Mouse (Mus musculus): ENCODE measurements around the gene Zfp541. TPM values are rescaled to one million over a fixed set of nuclear protein-coding genes. Genes with fewer than 3 reads are reported as not detected.
A peak's percentile ranks its signal among the peaks of the same experiment; 100 is the strongest.

The Zfp541 gene
- polyA plus RNA-seq, 1 experiment from 2014 or later, result not detected

DNA sequence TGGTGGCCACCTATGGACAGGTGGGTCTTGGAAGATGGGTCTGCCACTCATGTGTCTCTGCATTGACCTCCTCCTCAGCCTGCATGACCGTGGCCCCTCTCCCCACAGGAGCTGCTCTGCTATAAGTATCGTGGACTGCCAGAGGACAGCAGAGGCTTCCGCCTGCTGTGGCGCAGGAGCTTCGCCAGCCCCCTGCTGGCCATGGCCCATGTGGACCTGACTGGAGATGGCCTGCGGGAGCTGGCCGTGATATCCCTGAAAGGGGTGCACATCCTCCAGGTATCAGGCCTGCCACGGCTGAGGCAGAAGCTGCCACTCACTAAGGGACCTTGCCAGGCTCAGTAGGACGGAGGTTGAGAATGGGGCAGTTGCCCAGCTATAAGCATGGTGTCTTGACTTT is 64.2 kb downstream of the Zfp541 start:
- H3K36me3 ChIP-seq (ENCODE audit: control insufficient read depth, insufficient read depth), result peaks cover 9% of the 10 kb centered on the region; the same call in 1 of the 2 replicates
- no peak overlapping the region for H3K27ac ChIP-seq (ENCODE audit: low read length)
- H3K4me3 ChIP-seq (ENCODE audit: low read length), result no peak overlapping the region
- H3K9ac ChIP-seq (ENCODE audit: low read length), result no peak overlapping the region
- H3K4me2 ChIP-seq (ENCODE audit: low read depth, low read length), result no peak overlapping the region
- H3K27me3 ChIP-seq (ENCODE audit: control insufficient read depth, insufficient read depth, low read length), result peaks cover 3% of the 10 kb centered on the region; the same call in 1 of the 2 replicates
- peaks cover 20% of the 10 kb centered on the region for H3K4me1 ChIP-seq (ENCODE audit: control insufficient read depth, insufficient read depth, low read length)
- H3K9me3 ChIP-seq (replicated peaks; ENCODE audit: control insufficient read depth, low read length), result no peaks in the 10 kb centered on the region
- ATAC-seq (replicated peaks; ENCODE audit: extremely low read depth, insufficient read depth, low FRiP score), result no peak
- 74% methylated on average over 9 of the region's 9 CpGs for WGBS

DNA sequence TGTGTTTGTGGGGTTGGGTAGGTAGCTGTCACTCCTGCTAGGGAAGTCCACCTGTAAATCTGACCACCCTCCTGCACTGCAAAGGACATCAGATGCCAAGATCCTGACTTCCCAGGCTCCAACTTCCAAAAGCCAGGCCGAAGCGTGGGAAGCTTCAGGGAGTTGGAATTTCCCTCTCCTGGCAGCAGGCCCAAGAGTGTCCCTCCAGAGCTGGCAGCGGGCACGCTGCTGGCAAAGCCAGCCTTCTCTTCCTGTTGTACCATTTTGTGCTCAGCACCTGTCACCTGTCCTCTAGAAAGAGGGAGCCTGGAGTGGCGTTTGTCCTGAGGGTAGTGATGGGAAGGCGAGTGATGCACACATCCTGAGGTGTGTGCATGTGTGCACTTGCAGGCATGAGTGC is 66.7 kb downstream of the Zfp541 start:
- ATAC-seq (replicated peaks; ENCODE audit: extremely low read depth, insufficient read depth, low FRiP score), result no peak
- Histone ChIP-seq H3K4me3 (ENCODE audit: low read length) (no peak overlapping the region), H3K4me2 (ENCODE audit: low read depth, low read length) (no peak overlapping the region), H3K27me3 (ENCODE audit: control insufficient read depth, insufficient read depth, low read length) (peaks cover 5% of the 10 kb centered on the region; the same call in 1 of the 2 replicates), H3K4me1 (ENCODE audit: control insufficient read depth, insufficient read depth, low read length) (peaks cover 22% of the 10 kb centered on the region), H3K36me3 (ENCODE audit: control insufficient read depth, insufficient read depth) (peaks cover 9% of the 10 kb centered on the region; the same call in 1 of the 2 replicates), H3K27ac (ENCODE audit: low read length) (peak overlapping the region; percentile 28), H3K9ac (ENCODE audit: low read length) (no peak overlapping the region), H3K9me3 (replicated peaks; ENCODE audit: control insufficient read depth, low read length) (no peaks in the 10 kb centered on the region)
- 50% methylated on average over 6 of the region's 6 CpGs for WGBS

DNA sequence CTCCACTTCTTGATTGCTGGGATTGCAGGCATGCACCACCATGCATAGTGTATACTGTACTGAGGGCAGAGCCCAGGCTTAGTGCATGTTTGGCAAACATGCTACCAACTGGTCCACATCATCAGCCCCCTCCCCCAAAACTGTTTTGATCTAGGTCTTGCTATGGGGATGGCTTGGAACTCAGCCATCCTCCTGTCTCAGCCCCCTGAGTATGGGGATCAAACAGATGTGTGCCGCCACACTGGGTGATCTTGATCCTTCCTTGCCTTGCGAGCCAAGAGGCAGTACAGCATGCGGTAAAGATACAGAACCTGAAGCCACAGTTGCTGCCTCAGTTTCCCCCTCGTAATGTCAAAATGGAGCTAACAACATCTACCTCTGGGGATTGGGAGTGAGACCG is 67.3 kb downstream of the Zfp541 start:
- peaks cover 22% of the 10 kb centered on the region for H3K4me1 ChIP-seq (ENCODE audit: control insufficient read depth, insufficient read depth, low read length)
- H3K27me3 ChIP-seq (ENCODE audit: control insufficient read depth, insufficient read depth, low read length), result peaks cover 5% of the 10 kb centered on the region; the same call in 1 of the 2 replicates
- no peaks in the 10 kb centered on the region for H3K9me3 ChIP-seq (replicated peaks; ENCODE audit: control insufficient read depth, low read length)
- H3K27ac ChIP-seq (ENCODE audit: low read length), result peak overlapping the region; percentile 66
- 54% methylated on average over 5 of the region's 5 CpGs for WGBS
- ATAC-seq (replicated peaks; ENCODE audit: extremely low read depth, insufficient read depth, low FRiP score), result no peak
- H3K9ac ChIP-seq (ENCODE audit: low read length), result peak overlapping the region; percentile 51
- peak overlapping the region; percentile 67 for H3K4me3 ChIP-seq (ENCODE audit: low read length)
- peaks cover 9% of the 10 kb centered on the region; the same call in 1 of the 2 replicates for H3K36me3 ChIP-seq (ENCODE audit: control insufficient read depth, insufficient read depth)
- H3K4me2 ChIP-seq (ENCODE audit: low read depth, low read length), result peak overlapping the region; percentile 86

DNA sequence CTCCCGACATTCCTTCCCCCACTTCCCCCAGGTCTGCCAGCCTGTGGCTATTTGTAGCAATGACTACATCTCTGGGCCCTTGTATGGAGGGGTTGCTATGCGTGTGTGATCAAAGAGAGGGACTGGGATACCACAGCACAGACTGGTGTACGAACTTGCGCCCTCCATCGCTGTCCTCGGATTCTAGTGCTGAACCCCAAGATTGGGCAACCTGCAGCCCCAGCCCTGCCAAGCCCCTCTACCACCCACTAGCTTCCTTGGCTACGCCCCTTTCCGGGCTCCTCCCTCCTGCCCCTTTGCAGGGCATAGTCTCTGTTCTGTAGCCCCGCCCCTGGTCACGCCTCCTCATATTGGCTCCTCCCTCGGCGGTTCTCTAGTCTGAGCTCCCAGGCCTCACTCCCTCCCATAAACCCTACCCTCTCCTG is 67.8 kb downstream of the Zfp541 start, which contains the start of gene Slc8a2:
TSS of gene Slc8a2 (plus strand) at position 406 of the 425 bp plus-strand sequence.
- Histone ChIP-seq H3K27ac (ENCODE audit: low read length) (peak within 1 kb of the TSS; percentile 66), H3K4me1 (ENCODE audit: control insufficient read depth, insufficient read depth, low read length) (peaks cover 22% of the 10 kb centered on the region), H3K9me3 (replicated peaks; ENCODE audit: control insufficient read depth, low read length) (no peaks in the 10 kb centered on the region), H3K27me3 (ENCODE audit: control insufficient read depth, insufficient read depth, low read length) (peaks cover 5% of the 10 kb centered on the region; the same call in 1 of the 2 replicates), H3K4me2 (ENCODE audit: low read depth, low read length) (peak within 1 kb of the TSS; percentile 86), H3K36me3 (ENCODE audit: control insufficient read depth, insufficient read depth) (peaks cover 6% of the 10 kb centered on the region; the same call in 1 of the 2 replicates), H3K9ac (ENCODE audit: low read length) (peak within 1 kb of the TSS; percentile 77), H3K4me3 (ENCODE audit: low read length) (peak within 1 kb of the TSS; percentile 67)
- peak; percentile 87 for ATAC-seq (replicated peaks; ENCODE audit: extremely low read depth, insufficient read depth, low FRiP score)
- WGBS, result 4% methylated on average over 12 of the region's 12 CpGs

DNA sequence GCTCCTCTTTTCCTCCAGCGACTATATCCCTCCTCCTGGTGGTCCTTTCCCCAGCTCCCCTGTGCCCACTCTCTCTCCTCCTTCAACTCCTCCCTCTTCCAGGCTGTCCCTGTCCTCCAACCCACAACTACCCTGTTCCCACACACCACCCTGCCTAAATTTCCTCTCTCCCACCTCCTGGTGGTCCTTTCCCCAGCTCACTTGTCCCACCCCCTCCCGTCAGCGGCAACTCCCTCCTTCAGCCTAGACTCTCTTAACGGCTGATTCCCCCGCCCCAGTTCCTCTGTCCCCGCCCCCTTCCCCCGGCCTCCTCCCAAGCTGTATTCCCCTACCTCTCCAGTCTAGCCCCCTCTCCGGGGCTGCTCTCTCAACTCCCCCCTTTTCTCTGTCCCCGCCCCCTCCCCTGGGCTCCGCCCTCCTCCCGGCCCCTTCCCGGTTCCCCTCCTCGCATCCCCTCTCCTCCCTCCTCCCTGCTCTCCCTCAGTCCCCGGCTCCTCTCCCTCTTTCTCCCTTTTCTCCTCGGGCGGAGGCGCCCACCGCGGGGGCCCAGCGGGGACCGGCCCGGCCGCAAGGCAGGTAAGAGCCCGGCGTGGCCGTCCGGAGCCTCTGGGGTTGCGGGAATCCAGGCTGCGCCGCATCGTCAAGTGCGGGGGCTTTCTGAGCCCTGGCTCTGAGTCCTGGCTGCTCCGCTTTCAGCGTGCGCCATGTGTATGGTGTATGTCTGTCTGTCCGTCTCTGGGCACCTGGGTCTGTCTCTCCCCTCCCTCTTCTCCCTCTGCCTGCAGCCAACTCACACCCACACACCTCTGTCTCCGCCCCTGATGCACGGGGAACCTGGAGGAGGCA is 68.5 kb downstream of the Zfp541 start:
- Histone ChIP-seq H3K9me3 (replicated peaks; ENCODE audit: control insufficient read depth, low read length) (no peaks in the 10 kb centered on the region), H3K9ac (ENCODE audit: low read length) (peak overlapping the region; percentile 77), H3K27ac (ENCODE audit: low read length) (peak overlapping the region; percentile 66), H3K4me1 (ENCODE audit: control insufficient read depth, insufficient read depth, low read length) (peaks cover 22% of the 10 kb centered on the region), H3K4me3 (ENCODE audit: low read length) (peak overlapping the region; percentile 67), H3K27me3 (ENCODE audit: control insufficient read depth, insufficient read depth, low read length) (peaks cover 5% of the 10 kb centered on the region; the same call in 1 of the 2 replicates), H3K4me2 (ENCODE audit: low read depth, low read length) (peak overlapping the region; percentile 86), H3K36me3 (ENCODE audit: control insufficient read depth, insufficient read depth) (peaks cover 4% of the 10 kb centered on the region; the same call in 1 of the 2 replicates)
- peak; percentile 64 for ATAC-seq (replicated peaks; ENCODE audit: extremely low read depth, insufficient read depth, low FRiP score)
- 2% methylated on average over 36 of the region's 38 CpGs for WGBS

- H3K27me3 ChIP-seq (ENCODE audit: control insufficient read depth, insufficient read depth, low read length), result peaks cover 5% of the 10 kb centered on the region; the same call in 1 of the 2 replicates
- peak overlapping the region; percentile 77; the same call in 1 of the 2 replicates for H3K9ac ChIP-seq (ENCODE audit: low read length)
- peaks cover 22% of the 10 kb centered on the region for H3K4me1 ChIP-seq (ENCODE audit: control insufficient read depth, insufficient read depth, low read length)
- peak overlapping the region; percentile 86 for H3K4me2 ChIP-seq (ENCODE audit: low read depth, low read length)
- H3K36me3 ChIP-seq (ENCODE audit: control insufficient read depth, insufficient read depth), result no peaks in the 10 kb centered on the region
- ATAC-seq (replicated peaks; ENCODE audit: extremely low read depth, insufficient read depth, low FRiP score), result no peak
- no peak overlapping the region for H3K27ac ChIP-seq (ENCODE audit: low read length)
- H3K4me3 ChIP-seq (ENCODE audit: low read length), result peak overlapping the region; percentile 67
- 36% methylated on average over 13 of the region's 13 CpGs for WGBS
- no peaks in the 10 kb centered on the region for H3K9me3 ChIP-seq (replicated peaks; ENCODE audit: control insufficient read depth, low read length)
Measured at GRCm38 (mm10) chr7:16130956-16131634, 69.5 kb downstream of the Zfp541 start.

DNA sequence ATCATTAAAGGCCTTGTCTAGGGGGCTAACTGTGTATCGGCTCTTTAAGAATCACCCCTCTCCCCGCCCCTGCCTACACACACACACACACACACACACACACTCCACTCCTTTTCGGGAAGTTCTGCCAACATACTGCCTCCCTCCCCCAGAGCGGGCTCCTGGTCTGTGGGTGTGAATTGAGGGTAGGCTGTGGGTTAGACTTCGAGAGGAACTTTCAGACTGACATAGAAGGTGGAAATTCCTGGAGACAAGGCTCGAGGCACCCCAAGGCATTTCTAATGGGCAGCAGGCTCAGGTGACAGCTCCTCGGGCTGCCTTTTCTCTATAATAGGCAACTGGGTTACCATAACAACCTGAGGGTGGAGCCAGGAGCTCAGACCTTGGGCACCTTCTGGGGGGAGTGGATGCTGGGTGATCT is 70.6 kb downstream of the Zfp541 start:
- peaks cover 5% of the 10 kb centered on the region; the same call in 1 of the 2 replicates for H3K27me3 ChIP-seq (ENCODE audit: control insufficient read depth, insufficient read depth, low read length)
- ATAC-seq (replicated peaks; ENCODE audit: extremely low read depth, insufficient read depth, low FRiP score), result no peak
- no peak overlapping the region for H3K27ac ChIP-seq (ENCODE audit: low read length)

DNA sequence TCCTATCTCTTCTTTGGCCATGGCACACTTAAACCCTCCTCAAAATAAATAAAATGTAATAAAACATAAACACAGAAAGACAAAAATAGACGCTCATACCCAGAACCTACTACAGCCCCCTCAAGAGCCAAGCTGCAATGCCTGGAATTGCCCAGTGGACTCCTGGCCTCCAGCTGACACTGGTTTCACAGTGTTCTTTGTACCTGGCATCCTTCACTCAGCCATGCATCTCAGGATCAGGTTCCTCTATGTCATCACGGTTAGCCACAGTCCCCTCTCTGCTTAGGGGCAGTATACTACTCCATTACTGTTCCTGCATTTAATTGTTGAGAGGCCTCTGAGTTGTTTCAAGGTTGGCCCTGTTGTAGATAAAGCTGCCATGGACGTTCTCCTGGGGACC is 71.3 kb downstream of the Zfp541 start:
- Histone ChIP-seq H3K36me3 (ENCODE audit: control insufficient read depth, insufficient read depth) (no peaks in the 10 kb centered on the region), H3K27me3 (ENCODE audit: control insufficient read depth, insufficient read depth, low read length) (peaks cover 5% of the 10 kb centered on the region; the same call in 1 of the 2 replicates), H3K4me3 (ENCODE audit: low read length) (no peak overlapping the region), H3K9ac (ENCODE audit: low read length) (no peak overlapping the region), H3K4me1 (ENCODE audit: control insufficient read depth, insufficient read depth, low read length) (peaks cover 21% of the 10 kb centered on the region), H3K9me3 (replicated peaks; ENCODE audit: control insufficient read depth, low read length) (no peaks in the 10 kb centered on the region), H3K27ac (ENCODE audit: low read length) (no peak overlapping the region), H3K4me2 (ENCODE audit: low read depth, low read length) (no peak overlapping the region)
- 55% methylated on average over 3 of the region's 3 CpGs for WGBS
- no peak for ATAC-seq (replicated peaks; ENCODE audit: extremely low read depth, insufficient read depth, low FRiP score)

More for the DNA sequence above, 70.6 kb downstream of the Zfp541 start:
- 14% methylated on average over 7 of the region's 7 CpGs for WGBS
- Histone ChIP-seq H3K9ac (ENCODE audit: low read length) (no peak overlapping the region), H3K36me3 (ENCODE audit: control insufficient read depth, insufficient read depth) (no peaks in the 10 kb centered on the region), H3K4me1 (ENCODE audit: control insufficient read depth, insufficient read depth, low read length) (peaks cover 22% of the 10 kb centered on the region), H3K9me3 (replicated peaks; ENCODE audit: control insufficient read depth, low read length) (no peaks in the 10 kb centered on the region), H3K4me2 (ENCODE audit: low read depth, low read length) (no peak overlapping the region), H3K4me3 (ENCODE audit: low read length) (no peak overlapping the region)

Measured in heart, embryonic 16.5 days (tissue).